Mouse (Mus musculus) spleen, adult 2 months (tissue): ENCODE results near the gene Txlna.

Experiments
- CTCF ChIP-seq: fragments of 200-500 bp; IDR thresholded peaks from 2 replicates; pipeline ENCODE4 v1.5.1; 2011; ENCODE audit warnings: mild to moderate bottlenecking, inconsistent platforms; ENCODE audit not compliant: insufficient read depth, insufficient read length, insufficient replicate concordance; ENCODE audit errors: extremely low read depth
- POLR2A ChIP-seq: fragments of 200-500 bp; IDR thresholded peaks from 2 replicates; pipeline ENCODE4 v1.6.1; 2011; ENCODE audit warnings: low read depth, low read length, inconsistent platforms

DNA sequence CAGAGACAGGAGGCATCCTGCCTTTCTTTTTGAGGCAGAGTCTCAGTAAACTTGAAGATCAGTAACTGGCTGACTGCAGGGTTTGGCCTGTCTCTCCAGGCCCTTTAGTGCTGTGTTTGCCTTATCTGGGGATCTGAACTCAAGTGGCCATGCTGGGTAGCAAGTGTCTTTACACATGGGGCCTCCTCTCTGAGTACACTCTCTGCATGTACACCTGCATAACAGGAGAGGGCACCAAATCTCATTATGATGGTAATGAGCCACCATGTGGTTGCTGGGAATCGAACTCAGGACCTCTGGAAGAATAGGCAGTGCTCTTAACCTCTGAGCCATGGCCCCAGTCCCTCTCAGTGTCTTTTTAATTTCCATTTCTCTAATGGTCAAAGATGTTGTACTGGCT is 58.6 kb downstream of the Txlna start:
- TF ChIP-seq CTCF, result no peak
- no peak for TF ChIP-seq POLR2A
